Mouse (Mus musculus) thymus, adult 2 months (tissue): ENCODE measurements around the gene Lgals4. TPM values are rescaled to one million over a fixed set of nuclear protein-coding genes. Genes with fewer than 3 reads are reported as not detected.
A peak's percentile ranks its signal among the peaks of the same experiment; 100 is the strongest.
"Not testable (repeated sequence)": the region's sequence is repeated elsewhere in the genome, so short reads cannot be mapped to it uniquely, and the experiment has no call there.

Experiments used
- DNase-seq: peaks from one replicate; pipeline ENCODE4 v3.0.0; 2021
- H3K27ac ChIP-seq: fragments of 200-500 bp; 2 replicates; pipeline ENCODE4 v1.5.1; 2012; ENCODE audit warnings: low read length, control low read depth; ENCODE audit not compliant: control insufficient read depth, insufficient read depth
- H3K27me3 ChIP-seq: fragments of 200-500 bp; 2 replicates; pipeline ENCODE4 v1.6.1; 2012; ENCODE audit warnings: mild to moderate bottlenecking, low read length, moderate library complexity, mixed read lengths; ENCODE audit not compliant: control insufficient read depth, insufficient read depth
- H3K36me3 ChIP-seq: fragments of 200-500 bp; 2 replicates; pipeline ENCODE4 v1.6.1; 2012; ENCODE audit warnings: mild to moderate bottlenecking, low read length, moderate library complexity; ENCODE audit not compliant: control insufficient read depth, insufficient read depth
- H3K4me1 ChIP-seq: fragments of 200-500 bp; replicated peaks from 2 replicates; pipeline ENCODE4 v1.6.1; 2012; ENCODE audit warnings: low read length; ENCODE audit not compliant: control insufficient read depth, insufficient read depth
- H3K4me3 ChIP-seq: fragments of 200-500 bp; 2 replicates; pipeline ENCODE4 v1.5.1; 2012; ENCODE audit warnings: mild to moderate bottlenecking, low read length, control low read depth, moderate library complexity; ENCODE audit not compliant: control insufficient read depth, insufficient read depth
- CTCF ChIP-seq: fragments of 200-500 bp; IDR thresholded peaks from 2 replicates; pipeline ENCODE4 v1.5.1; 2012; ENCODE audit warnings: mild to moderate bottlenecking, control low read depth, low read length, moderate library complexity, borderline replicate concordance; ENCODE audit not compliant: control insufficient read depth, poor library complexity, insufficient read depth; ENCODE audit errors: extremely low read depth
- POLR2A ChIP-seq: fragments of 200-500 bp; IDR thresholded peaks from 2 replicates; pipeline ENCODE4 v1.6.1; 2012; ENCODE audit warnings: mild to moderate bottlenecking, low read length, control low read depth, moderate library complexity; ENCODE audit not compliant: control insufficient read depth, poor library complexity, insufficient read depth; ENCODE audit errors: extremely low read depth
- WGBS: fragments of 180-500 bp; shearing (Covaris S2); methylation state at CpG from one replicate; pipeline ENCODE4 v1.1.7; 2018; 5-methylcytosine and 5-hydroxymethylcytosine counted together
- polyA plus RNA-seq: library from polyadenylated mRNA; depleted of rRNA; stranded (reverse); fragments of >200 nt; gene quantifications from 2 replicates; pipeline ENCODE4 v1.2.3, GENCODE M21; 2012; rRNA removed

Lgals4 gene
- polyA plus RNA-seq, 1 experiment, result 29.7 TPM

GRCm38 (mm10) chr7:28879606-28880005, 46.0 kb downstream of the Lgals4 start:
- H3K27ac ChIP-seq, result no peak overlapping the region
- no peak overlapping the region for H3K4me3 ChIP-seq
- no peaks in the 10 kb centered on the region for H3K36me3 ChIP-seq
- H3K4me1 ChIP-seq, result peaks cover 18% of the 10 kb centered on the region
- DNase-seq, result peak; percentile 35
- TF ChIP-seq CTCF (no peak), POLR2A (no peak)
- H3K27me3 ChIP-seq, result no peaks in the 10 kb centered on the region
- WGBS, result 70% methylated on average over 7 of the region's 7 CpGs

DNA sequence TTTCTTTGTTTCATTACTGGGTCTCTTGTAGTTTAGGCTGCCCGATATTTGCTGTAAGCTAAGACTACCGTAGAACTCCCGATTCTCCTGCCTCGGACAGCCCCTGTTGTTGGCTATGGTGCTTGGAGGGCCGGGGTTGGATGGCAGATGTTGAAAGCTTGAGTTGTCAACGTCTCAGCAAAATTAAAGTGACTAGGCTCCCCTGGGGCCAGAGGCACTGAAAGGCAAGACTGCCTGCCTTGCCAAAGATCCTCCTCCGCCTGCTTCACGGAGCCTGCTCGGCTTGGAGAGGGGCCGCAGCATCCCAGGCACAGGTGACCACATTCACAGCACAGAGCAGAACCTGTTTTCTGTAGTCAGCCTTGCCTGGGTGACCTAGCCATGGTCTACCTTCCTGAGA, 46.9 kb downstream of the Lgals4 start:
- no peak overlapping the region for H3K27ac ChIP-seq
- 90% methylated on average over 10 of the region's 10 CpGs for WGBS
- DNase-seq, result no peak
- H3K4me3 ChIP-seq, result no peak overlapping the region
- H3K27me3 ChIP-seq, result no peaks in the 10 kb centered on the region
- TF ChIP-seq CTCF, result no peak
- TF ChIP-seq POLR2A, result no peak
- H3K36me3 ChIP-seq, result no peaks in the 10 kb centered on the region
- peaks cover 18% of the 10 kb centered on the region for H3K4me1 ChIP-seq

DNA sequence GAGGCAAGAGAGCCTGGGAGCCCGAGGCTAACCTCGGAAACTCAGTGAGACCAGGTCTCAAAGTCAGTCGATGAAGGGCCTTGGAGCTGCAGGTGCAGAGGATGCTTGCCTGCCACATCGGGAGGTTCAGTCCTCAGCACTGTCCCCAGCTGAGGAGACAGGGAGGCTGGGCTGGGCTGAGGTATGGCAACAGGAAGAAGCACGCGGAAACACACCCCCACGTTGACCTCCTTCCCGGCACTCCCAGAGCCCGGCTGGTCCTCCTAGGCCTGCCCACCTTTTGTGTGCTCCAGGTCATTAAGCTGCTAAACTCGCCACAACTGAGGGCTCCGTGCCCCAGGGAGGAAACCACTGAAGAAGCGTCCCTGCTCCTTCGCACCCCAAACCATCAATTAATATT, 47.5 kb downstream of the Lgals4 start, which contains the start of gene Capn12:
Gene Capn12 (plus strand): TSS at position 224 of the 400 bp plus-strand sequence.
- DNase-seq, result peak; percentile 37
- H3K27me3 ChIP-seq, result no peaks in the 10 kb centered on the region
- TF ChIP-seq CTCF (no peak), POLR2A (no peak)
- H3K4me3 ChIP-seq, result no peak within 1 kb of the TSS
- WGBS, result 43% methylated on average over 13 of the region's 13 CpGs
- H3K27ac ChIP-seq, result no peak within 1 kb of the TSS
- H3K4me1 ChIP-seq, result peaks cover 18% of the 10 kb centered on the region
- H3K36me3 ChIP-seq, result no peaks in the 10 kb centered on the region

DNA sequence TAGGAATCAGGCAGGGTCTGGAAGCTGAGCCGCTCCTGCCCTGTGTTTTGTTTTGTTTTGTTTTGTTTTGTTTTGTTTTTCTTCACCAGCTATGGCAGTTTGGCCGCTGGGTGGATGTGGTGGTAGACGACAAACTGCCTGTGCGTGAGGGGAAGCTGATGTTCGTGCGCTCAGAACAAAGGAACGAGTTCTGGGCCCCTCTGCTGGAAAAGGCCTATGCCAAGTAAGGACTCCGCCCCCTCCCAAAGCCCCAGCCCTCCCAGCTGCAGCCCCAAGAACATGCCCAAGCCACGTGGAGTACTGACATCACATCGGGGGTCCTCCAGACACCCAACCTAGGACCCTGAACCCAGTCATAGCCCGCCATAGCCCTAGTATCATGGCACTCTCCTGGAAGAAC, 49.4 kb downstream of the Lgals4 start:
- TF ChIP-seq CTCF, result no peak
- TF ChIP-seq POLR2A, result no peak

DNA sequence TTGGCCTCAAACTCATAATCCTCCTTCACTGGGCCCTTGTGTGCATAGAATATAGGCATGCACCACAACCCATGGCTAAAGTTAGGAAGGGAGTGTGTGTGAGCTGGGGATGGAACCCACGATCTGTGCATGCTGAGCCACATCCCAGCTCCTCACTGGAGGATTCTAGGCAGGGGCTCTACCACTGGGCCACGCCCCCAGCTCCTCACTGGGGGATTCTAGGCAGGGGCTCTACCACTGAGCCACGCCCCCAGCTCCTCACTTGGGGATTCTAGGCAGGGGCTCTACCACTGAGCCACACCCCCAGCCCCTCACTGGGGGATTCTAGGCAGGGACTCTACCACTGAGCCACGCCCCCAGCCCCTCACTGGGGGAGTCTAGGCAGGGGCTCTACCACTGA, 50.0 kb downstream of the Lgals4 start:
- not testable (repeated sequence) for H3K36me3 ChIP-seq, H3K27me3 ChIP-seq, H3K4me3 ChIP-seq, H3K27ac ChIP-seq, DNase-seq
- H3K4me1 ChIP-seq, result peaks cover 22% of the 10 kb centered on the region
- WGBS, result 96% methylated on average over 4 of the region's 4 CpGs

More for the DNA sequence above, 49.4 kb downstream of the Lgals4 start:
- no peak for DNase-seq
- Histone ChIP-seq H3K36me3 (no peaks in the 10 kb centered on the region), H3K4me3 (no peak overlapping the region), H3K27ac (no peak overlapping the region), H3K27me3 (no peaks in the 10 kb centered on the region), H3K4me1 (peaks cover 18% of the 10 kb centered on the region)
- WGBS, result 77% methylated on average over 11 of the region's 11 CpGs

GRCm38 (mm10) chr7:28886486-28886885, 52.8 kb downstream of the Lgals4 start:
- 44% methylated on average over 14 of the region's 14 CpGs for WGBS
- no peak for DNase-seq
- peaks cover 15% of the 10 kb centered on the region; the same call in 1 of the 2 replicates for H3K4me1 ChIP-seq
- H3K36me3 ChIP-seq, result no peaks in the 10 kb centered on the region
- H3K4me3 ChIP-seq, result no peak overlapping the region
- H3K27ac ChIP-seq, result no peak overlapping the region
- TF ChIP-seq POLR2A (no peak), CTCF (no peak)
- peaks cover 4% of the 10 kb centered on the region; the same call in 1 of the 2 replicates for H3K27me3 ChIP-seq

- WGBS, result 15% methylated on average over 27 of the region's 27 CpGs
- no peak for TF ChIP-seq CTCF
- no peak for TF ChIP-seq POLR2A
- peaks cover 4% of the 10 kb centered on the region; the same call in 1 of the 2 replicates for H3K27me3 ChIP-seq
Measured at GRCm38 (mm10) chr7:28888701-28889161, 55.1 kb downstream of the Lgals4 start.

More at GRCm38 (mm10) chr7:28888701-28889161, 55.1 kb downstream of the Lgals4 start:
- no peak for DNase-seq
- peaks cover 11% of the 10 kb centered on the region; the same call in 1 of the 2 replicates for H3K4me1 ChIP-seq
- no peak overlapping the region for H3K27ac ChIP-seq
- H3K4me3 ChIP-seq, result peak overlapping the region; percentile 6; the same call in 1 of the 2 replicates
- H3K36me3 ChIP-seq, result peaks cover 4% of the 10 kb centered on the region; the same call in 1 of the 2 replicates

Other genes with a start within 250 kb of the Lgals4 start
- gene Samd4b, start 235.7 kb upstream of the Lgals4 start, polyA plus RNA-seq, result 118 and 139 TPM in 2 replicates
- gene Pak4, start 235.7 kb upstream of the Lgals4 start, polyA plus RNA-seq, result 32.8 and 37.7 TPM in 2 replicates
- 0.69 and 0.92 TPM in 2 replicates for gene Acp7, start 202.5 kb upstream of the Lgals4 start, polyA plus RNA-seq
- gene Fbxo27, start 141.0 kb upstream of the Lgals4 start, polyA plus RNA-seq, result 19.1 and 26.5 TPM in 2 replicates
- 5.0 and 6.2 TPM in 2 replicates for gene Fbxo17, start 117.0 kb upstream of the Lgals4 start, polyA plus RNA-seq
- gene Mrps12, start 92.0 kb upstream of the Lgals4 start, polyA plus RNA-seq, result 74.4 and 84.5 TPM in 2 replicates
- gene Sars2, start 91.9 kb upstream of the Lgals4 start, polyA plus RNA-seq, result 63.2 and 63.9 TPM in 2 replicates
- gene Ccer2, start 77.7 kb upstream of the Lgals4 start, polyA plus RNA-seq, result 0.16 and 0.24 TPM in 2 replicates
- gene Sirt2, start 67.1 kb upstream of the Lgals4 start, polyA plus RNA-seq, result 101 and 104 TPM in 2 replicates
- 75.5 and 78.8 TPM in 2 replicates for gene Nfkbib, start 66.3 kb upstream of the Lgals4 start, polyA plus RNA-seq
- 91.9 and 93.7 TPM in 2 replicates for gene Rinl, start 44.9 kb upstream of the Lgals4 start, polyA plus RNA-seq
- 562 and 568 TPM in 2 replicates for gene Hnrnpl, start 25.3 kb upstream of the Lgals4 start, polyA plus RNA-seq
- gene Ech1, start 8.6 kb upstream of the Lgals4 start, polyA plus RNA-seq, result 287 and 359 TPM in 2 replicates
- 13.0 and 15.5 TPM in 2 replicates for gene Lgals7, start 30.0 kb downstream of the Lgals4 start, polyA plus RNA-seq
- gene Capn12, start 47.6 kb downstream of the Lgals4 start, polyA plus RNA-seq, result 0.20 and 1.00 TPM in 2 replicates
- 243 and 268 TPM in 2 replicates for gene Actn4, start 128.5 kb downstream of the Lgals4 start, polyA plus RNA-seq
- gene Eif3k, start 148.0 kb downstream of the Lgals4 start, polyA plus RNA-seq, result 362 and 396 TPM in 2 replicates
- gene Map4k1, start 148.2 kb downstream of the Lgals4 start, polyA plus RNA-seq, result 155 and 164 TPM in 2 replicates